Mouse (Mus musculus) limb, embryonic 14.5 days (tissue): Measurements from ENCODE around the gene Chchd4. TPM values are rescaled to one million over a fixed set of nuclear protein-coding genes. Genes with fewer than 3 reads are reported as not detected.

Experiments used
- ATAC-seq: fragments of 200-750 bp; cut with Nextera tagmentation; 2 replicates; pipeline ENCODE4 v1.8.0; 2017; ENCODE audit warnings: low read depth, moderate number of reproducible peaks, moderate TSS enrichment; ENCODE audit not compliant: low FRiP score
- DNase-seq: peaks from one replicate; pipeline ENCODE4 v3.0.0-alpha.2; 2015; ENCODE audit warnings: low spot score
- H3K27ac ChIP-seq: fragments of 300-500 bp; sonication (generic); replicated peaks from 2 replicates; pipeline ENCODE4 v1.5.1; 2014; ENCODE audit warnings: low read depth, mild to moderate bottlenecking, low read length, moderate library complexity, mixed read lengths
- H3K27me3 ChIP-seq: fragments of 300-500 bp; sonication (generic); 2 replicates; pipeline ENCODE4 v1.6.1; 2014; ENCODE audit warnings: low read length, mixed read lengths; ENCODE audit not compliant: control insufficient read depth, insufficient read depth
- H3K36me3 ChIP-seq: fragments of 300-500 bp; sonication (generic); 2 replicates; pipeline ENCODE4 v1.6.1; 2014; ENCODE audit warnings: mild to moderate bottlenecking, low read length, moderate library complexity, mixed read lengths; ENCODE audit not compliant: control insufficient read depth, insufficient read depth
- H3K4me1 ChIP-seq: fragments of 300-500 bp; sonication (generic); 2 replicates; pipeline ENCODE4 v1.6.1; 2014; ENCODE audit warnings: antibody characterized with exemption, low read length, mixed read lengths; ENCODE audit not compliant: control insufficient read depth, insufficient read depth
- H3K4me2 ChIP-seq: fragments of 300-500 bp; sonication (generic); replicated peaks from 2 replicates; pipeline ENCODE4 v1.6.1; 2014; ENCODE audit warnings: low read depth, mild to moderate bottlenecking, low read length, moderate library complexity; ENCODE audit not compliant: severe bottlenecking
- H3K4me3 ChIP-seq: fragments of 300-500 bp; sonication (generic); replicated peaks from 2 replicates; pipeline ENCODE4 v1.5.1; 2014; ENCODE audit warnings: low read length
- H3K9ac ChIP-seq: fragments of 300-500 bp; sonication (generic); 2 replicates; pipeline ENCODE4 v1.6.1; 2014; ENCODE audit warnings: mild to moderate bottlenecking, low read depth, low read length, moderate library complexity; ENCODE audit not compliant: severe bottlenecking
- H3K9me3 ChIP-seq: fragments of 300-500 bp; sonication (generic); 2 replicates; pipeline ENCODE4 v1.6.1; 2016; ENCODE audit warnings: low read length; ENCODE audit not compliant: control insufficient read depth
- POLR2A ChIP-seq: fragments of 200-500 bp; IDR thresholded peaks from 2 replicates; pipeline ENCODE4 v1.8.0; 2012; ENCODE audit warnings: inconsistent platforms, mild to moderate bottlenecking, moderate library complexity, borderline replicate concordance; ENCODE audit not compliant: insufficient read depth, insufficient read length; ENCODE audit errors: extremely low read depth
- WGBS: fragments of 180-500 bp; shearing (Covaris S2); extraction: QIAGEN DNeasy Blood & Tissue Kit; methylation state at CpG from one replicate; pipeline ENCODE4 v1.1.7; 2014; 5-methylcytosine and 5-hydroxymethylcytosine counted together
- polyA plus RNA-seq, 2 experiments: library from polyadenylated mRNA; depleted of rRNA in 1 of 2; stranded (reverse) in 1 of 2; unstranded in 1 of 2; fragments of >200 nt; fragmentation: Nextera tagmentation in 1 of 2; extraction: Ambion mirVana in 1 of 2; gene quantifications; 2 replicates each; pipeline versions ENCODE4 v1.2.1 to v1.2.3; 2012 to 2014

Chchd4 gene
- polyA plus RNA-seq, 2 experiments, result 9.3 to 22.0 TPM

GRCm38 (mm10) chr6:91488496-91489212 lies 15.3 kb upstream of the Chchd4 start:
- no peak overlapping the region for H3K4me3 ChIP-seq
- H3K27ac ChIP-seq, result no peak overlapping the region
- peak; percentile 37 for DNase-seq
- ATAC-seq, result no peak
- no peak overlapping the region for H3K9ac ChIP-seq
- no peak for TF ChIP-seq POLR2A
- no peaks in the 10 kb centered on the region for H3K4me1 ChIP-seq
- no peaks in the 10 kb centered on the region for H3K9me3 ChIP-seq
- WGBS, result 81% methylated on average over 9 of the region's 9 CpGs
- H3K36me3 ChIP-seq, result peaks cover 87% of the 10 kb centered on the region
- H3K27me3 ChIP-seq, result no peaks in the 10 kb centered on the region
- no peak overlapping the region for H3K4me2 ChIP-seq

- H3K4me3 ChIP-seq, result no peak overlapping the region
- no peak overlapping the region for H3K27ac ChIP-seq
- no peak overlapping the region for H3K9ac ChIP-seq
- ATAC-seq (no peak), DNase-seq (no peak)
- no peak for TF ChIP-seq POLR2A
- H3K4me2 ChIP-seq, result no peak overlapping the region
- no peaks in the 10 kb centered on the region for H3K27me3 ChIP-seq
- peaks cover 89% of the 10 kb centered on the region for H3K36me3 ChIP-seq
- 95% methylated on average over 15 of the region's 15 CpGs for WGBS
- H3K9me3 ChIP-seq, result no peaks in the 10 kb centered on the region
- H3K4me1 ChIP-seq, result no peaks in the 10 kb centered on the region
Observed at GRCm38 (mm10) chr6:91486736-91487453, 13.5 kb upstream of the Chchd4 start.

DNA sequence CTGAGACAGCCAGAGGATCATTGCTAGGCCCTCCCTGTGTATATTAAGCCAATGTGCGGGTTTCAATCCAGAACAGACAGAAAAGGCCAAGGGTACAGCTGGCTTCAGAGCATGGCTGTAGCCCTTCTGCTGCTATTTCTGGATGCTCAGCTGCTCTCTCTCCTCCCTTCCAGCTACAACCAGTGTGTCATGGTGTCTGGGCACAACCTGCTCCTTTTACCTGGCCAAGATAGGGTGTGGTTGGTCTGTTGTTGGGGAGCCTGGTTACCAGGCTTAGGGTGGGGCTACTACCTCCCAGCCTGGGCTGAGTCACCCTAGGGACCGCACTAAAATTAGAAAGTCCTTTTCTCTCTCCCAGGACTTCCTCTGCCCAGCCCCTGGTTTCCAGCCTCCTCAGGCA lies 10.0 kb upstream of the Chchd4 start:
- Histone ChIP-seq H3K27ac (no peak overlapping the region), H3K4me2 (no peak overlapping the region), H3K27me3 (no peaks in the 10 kb centered on the region), H3K36me3 (peaks cover 96% of the 10 kb centered on the region), H3K4me1 (no peaks in the 10 kb centered on the region), H3K9me3 (no peaks in the 10 kb centered on the region), H3K9ac (no peak overlapping the region), H3K4me3 (no peak overlapping the region)
- TF ChIP-seq POLR2A, result no peak
- no peak for DNase-seq
- 91% methylated on average over 2 of the region's 2 CpGs for WGBS
- ATAC-seq, result no peak

DNA sequence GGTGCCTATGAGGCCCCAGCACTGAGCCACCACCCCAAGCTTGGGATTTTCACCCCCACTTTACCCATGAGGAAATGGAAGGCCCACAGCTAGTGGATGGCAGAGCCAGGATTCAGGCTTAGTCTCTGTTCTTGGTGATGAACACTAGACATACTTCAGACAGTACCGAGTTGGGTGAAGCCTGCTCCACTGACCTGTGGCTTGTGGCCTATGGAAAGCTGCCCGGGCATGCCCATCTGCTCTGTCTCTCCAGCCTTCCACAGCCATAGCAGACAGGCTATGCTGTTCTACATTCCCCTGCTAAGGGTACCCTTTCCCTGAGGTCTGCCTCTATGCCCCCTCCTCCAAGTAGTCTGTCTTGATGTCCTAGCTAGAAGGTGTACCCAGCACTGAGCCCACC lies 3.2 kb upstream of the Chchd4 start:
- Histone ChIP-seq H3K27ac (no peak overlapping the region), H3K9ac (no peak overlapping the region; the same call in 1 of the 2 replicates), H3K27me3 (no peaks in the 10 kb centered on the region), H3K4me3 (no peak overlapping the region), H3K4me1 (peaks cover 17% of the 10 kb centered on the region), H3K4me2 (no peak overlapping the region), H3K36me3 (peaks cover 49% of the 10 kb centered on the region), H3K9me3 (no peaks in the 10 kb centered on the region)
- ATAC-seq (no peak), DNase-seq (no peak)
- 91% methylated on average over 2 of the region's 2 CpGs for WGBS
- TF ChIP-seq POLR2A, result no peak

GRCm38 (mm10) chr6:91474441-91475190 lies 1.3 kb upstream of the Chchd4 start:
- 53% methylated on average over 9 of the region's 9 CpGs for WGBS
- Histone ChIP-seq H3K36me3 (peaks cover 31% of the 10 kb centered on the region), H3K27me3 (no peaks in the 10 kb centered on the region), H3K4me1 (peaks cover 17% of the 10 kb centered on the region), H3K4me3 (peak overlapping the region; percentile 64), H3K9ac (peak overlapping the region; percentile 73), H3K27ac (no peak overlapping the region), H3K9me3 (no peaks in the 10 kb centered on the region), H3K4me2 (peak overlapping the region; percentile 74)
- ATAC-seq (no peak), DNase-seq (no peak)
- TF ChIP-seq POLR2A, result no peak
